Mouse (Mus musculus) midbrain, embryonic 10.5 days (tissue): ENCODE results near the gene Sgo1. TPM values are rescaled to one million over a fixed set of nuclear protein-coding genes. Genes with fewer than 3 reads are reported as not detected.

Source experiments
- DNase-seq: peaks from one replicate; pipeline ENCODE4 v3.0.0-alpha.2; 2017; ENCODE audit warnings: low spot score
- H3K27ac ChIP-seq: fragments of 300-500 bp; sonication (generic); replicated peaks from 2 replicates; pipeline ENCODE4 v1.5.1; 2016; ENCODE audit warnings: mild to moderate bottlenecking
- H3K27me3 ChIP-seq: fragments of 300-500 bp; sonication (generic); 2 replicates; pipeline ENCODE4 v1.6.1; 2016; ENCODE audit warnings: low read depth, mild to moderate bottlenecking; ENCODE audit not compliant: poor library complexity, severe bottlenecking
- H3K36me3 ChIP-seq: fragments of 300-500 bp; sonication (generic); 2 replicates; pipeline ENCODE4 v1.6.1; 2016; ENCODE audit warnings: mild to moderate bottlenecking, moderate library complexity
- H3K4me1 ChIP-seq: fragments of 300-500 bp; sonication (generic); 2 replicates; pipeline ENCODE4 v1.6.1; 2016
- H3K4me3 ChIP-seq: fragments of 300-500 bp; sonication (generic); 2 replicates; pipeline ENCODE4 v1.5.1; 2016; ENCODE audit warnings: mild to moderate bottlenecking, moderate library complexity
- H3K9me3 ChIP-seq: fragments of 300-500 bp; sonication (generic); replicated peaks from 2 replicates; pipeline ENCODE4 v1.6.1; 2016; ENCODE audit warnings: mild to moderate bottlenecking
- WGBS: fragments of 180-500 bp; shearing (Covaris S2); methylation state at CpG from one replicate; pipeline ENCODE4 v1.1.7; 2016; 5-methylcytosine and 5-hydroxymethylcytosine counted together
- polyA plus RNA-seq: library from polyadenylated mRNA; unstranded; fragments of >200 nt; fragmentation: Nextera tagmentation; extraction: Ambion mirVana; gene quantifications from 2 replicates; pipeline ENCODE4 v1.2.1, GENCODE M21; 2016

Sgo1 gene
- polyA plus RNA-seq, 1 experiment from 2014 or later = 49.5 TPM

GRCm38 (mm10) chr17:53627497-53627896 is 61.6 kb downstream of the Sgo1 start:
- 85% methylated on average over 4 of the region's 4 CpGs for WGBS
- no peak overlapping the region for H3K4me3 ChIP-seq
- no peaks in the 10 kb centered on the region for H3K27me3 ChIP-seq
- peaks cover 17% of the 10 kb centered on the region for H3K36me3 ChIP-seq
- no peak overlapping the region for H3K27ac ChIP-seq
- no peaks in the 10 kb centered on the region for H3K9me3 ChIP-seq
- no peaks in the 10 kb centered on the region for H3K4me1 ChIP-seq
- no peak for DNase-seq

- Histone ChIP-seq H3K4me3 (no peak overlapping the region), H3K36me3 (peaks cover 13% of the 10 kb centered on the region), H3K4me1 (no peaks in the 10 kb centered on the region)
Measured at GRCm38 (mm10) chr17:53626160-53626559, 63.0 kb downstream of the Sgo1 start.

More at GRCm38 (mm10) chr17:53626160-53626559, 63.0 kb downstream of the Sgo1 start:
- Histone ChIP-seq H3K9me3 (no peaks in the 10 kb centered on the region), H3K27ac (no peak overlapping the region), H3K27me3 (no peaks in the 10 kb centered on the region)
- 83% methylated on average over 3 of the region's 3 CpGs for WGBS
- DNase-seq = no peak

Other genes with a start within 250 kb of the Sgo1 start
- 0.67 and 0.85 TPM in 2 replicates for gene Efhb, start 226.0 kb downstream of the Sgo1 start, polyA plus RNA-seq
- 66.3 and 68.7 TPM in 2 replicates for gene Rab5a, start 210.1 kb downstream of the Sgo1 start, polyA plus RNA-seq
- gene Pp2d1, start 149.9 kb downstream of the Sgo1 start, polyA plus RNA-seq = 0.15 and 0.29 TPM in 2 replicates
- gene Kat2b, start 122.5 kb downstream of the Sgo1 start, polyA plus RNA-seq = 2.6 and 3.1 TPM in 2 replicates
- not detected in 2 replicates for gene Sult1c2, start 157.0 kb upstream of the Sgo1 start, polyA plus RNA-seq